Mouse (Mus musculus) hindbrain, embryonic 12.5 days (tissue): Measurements from ENCODE around the gene Henmt1. TPM values are rescaled to one million over a fixed set of nuclear protein-coding genes. Genes with fewer than 3 reads are reported as not detected.

Source experiments
- ATAC-seq: fragments of 200-750 bp; cut with Nextera tagmentation; 2 replicates; pipeline ENCODE4 v1.8.0; 2017; ENCODE audit warnings: moderate TSS enrichment; ENCODE audit not compliant: low FRiP score
- H3K27ac ChIP-seq: fragments of 300-500 bp; sonication (generic); 2 replicates; pipeline ENCODE4 v1.5.1; 2016; ENCODE audit warnings: mild to moderate bottlenecking
- H3K27me3 ChIP-seq: fragments of 300-500 bp; sonication (generic); 2 replicates; pipeline ENCODE4 v1.6.1; 2016; ENCODE audit warnings: mild to moderate bottlenecking
- H3K36me3 ChIP-seq: fragments of 300-500 bp; sonication (generic); 2 replicates; pipeline ENCODE4 v1.6.1; 2016; ENCODE audit warnings: mild to moderate bottlenecking
- H3K4me1 ChIP-seq: fragments of 300-500 bp; sonication (generic); 2 replicates; pipeline ENCODE4 v1.6.1; 2016
- H3K4me2 ChIP-seq: fragments of 300-500 bp; sonication (generic); replicated peaks from 2 replicates; pipeline ENCODE4 v1.6.1; 2016; ENCODE audit warnings: mild to moderate bottlenecking
- H3K4me3 ChIP-seq: fragments of 300-500 bp; sonication (generic); 2 replicates; pipeline ENCODE4 v1.5.1; 2016; ENCODE audit warnings: mild to moderate bottlenecking
- H3K9ac ChIP-seq: fragments of 300-500 bp; sonication (generic); 2 replicates; pipeline ENCODE4 v1.6.1; 2016; ENCODE audit warnings: mild to moderate bottlenecking, moderate library complexity
- H3K9me3 ChIP-seq: fragments of 300-500 bp; sonication (generic); replicated peaks from 2 replicates; pipeline ENCODE4 v1.6.1; 2016; ENCODE audit warnings: mild to moderate bottlenecking
- WGBS: fragments of 180-500 bp; shearing (Covaris S2); methylation state at CpG from one replicate; pipeline ENCODE4 v1.1.7; 2016; 5-methylcytosine and 5-hydroxymethylcytosine counted together
- polyA plus RNA-seq: library from polyadenylated mRNA; unstranded; fragments of >200 nt; fragmentation: Nextera tagmentation; extraction: Ambion mirVana; gene quantifications from 2 replicates; pipeline ENCODE4 v1.2.1, GENCODE M21; 2016

Henmt1 gene
- polyA plus RNA-seq, result 0.99 and 1.4 TPM in 2 replicates

- Histone ChIP-seq H3K36me3 (no peaks in the 10 kb centered on the region), H3K27me3 (no peaks in the 10 kb centered on the region), H3K4me1 (no peaks in the 10 kb centered on the region), H3K4me2 (peak within 1 kb of the TSS; percentile 53), H3K27ac (no peak within 1 kb of the TSS), H3K9ac (no peak within 1 kb of the TSS; the same call in 1 of the 2 replicates), H3K4me3 (peak within 1 kb of the TSS; percentile 25), H3K9me3 (no peaks in the 10 kb centered on the region)
- WGBS, result 81% methylated on average over 5 of the region's 5 CpGs
- no peak for ATAC-seq
Observed at GRCm38 (mm10) chr3:108939573-108939972, at the start of gene Henmt1. TSS of gene Henmt1 (plus strand) at chr3:108939873.

GRCm38 (mm10) chr3:108889908-108890307 lies 49.8 kb upstream of the Henmt1 start, which contains the start of gene Fndc7:
TSS of gene Fndc7 (minus strand) at chr3:108890008.
- ATAC-seq, result no peak
- no peaks in the 10 kb centered on the region for H3K9me3 ChIP-seq
- H3K27me3 ChIP-seq, result no peaks in the 10 kb centered on the region
- H3K36me3 ChIP-seq, result no peaks in the 10 kb centered on the region
- no peak within 1 kb of the TSS for H3K27ac ChIP-seq
- H3K9ac ChIP-seq, result no peak within 1 kb of the TSS
- no peak within 1 kb of the TSS for H3K4me3 ChIP-seq
- peaks cover 16% of the 10 kb centered on the region for H3K4me1 ChIP-seq
- 93% methylated on average over 1 of the region's 1 CpGs for whole genome bisulfite sequencing
- H3K4me2 ChIP-seq, result no peak within 1 kb of the TSS

GRCm38 (mm10) chr3:108892080-108892479 lies 47.6 kb upstream of the Henmt1 start:
- H3K27me3 ChIP-seq, result no peaks in the 10 kb centered on the region
- no peak overlapping the region for H3K4me3 ChIP-seq
- no peak overlapping the region; the same call in 1 of the 2 replicates for H3K9ac ChIP-seq
- H3K4me1 ChIP-seq, result peaks cover 4% of the 10 kb centered on the region; the same call in 1 of the 2 replicates
- no peak overlapping the region for H3K4me2 ChIP-seq
- no peak overlapping the region for H3K27ac ChIP-seq
- H3K36me3 ChIP-seq, result no peaks in the 10 kb centered on the region
- no peaks in the 10 kb centered on the region for H3K9me3 ChIP-seq
- no peak for ATAC-seq
- 87% methylated on average over 1 of the region's 1 CpGs for WGBS

- WGBS, result 71% methylated on average over 4 of the region's 4 CpGs
Observed at GRCm38 (mm10) chr3:108892914-108893313, 46.8 kb upstream of the Henmt1 start.

GRCm38 (mm10) chr3:108898640-108899039 lies 41.0 kb upstream of the Henmt1 start:
- ATAC-seq, result no peak
- H3K9ac ChIP-seq, result no peak overlapping the region
- H3K9me3 ChIP-seq, result no peaks in the 10 kb centered on the region; the same call in 1 of the 2 replicates
- no peak overlapping the region for H3K4me2 ChIP-seq
- H3K36me3 ChIP-seq, result peaks cover 16% of the 10 kb centered on the region
- no peak overlapping the region for H3K4me3 ChIP-seq
- H3K27ac ChIP-seq, result no peak overlapping the region
- 92% methylated on average over 4 of the region's 4 CpGs for WGBS
- H3K4me1 ChIP-seq, result no peaks in the 10 kb centered on the region
- no peaks in the 10 kb centered on the region for H3K27me3 ChIP-seq

More at GRCm38 (mm10) chr3:108892914-108893313, 46.8 kb upstream of the Henmt1 start:
- Histone ChIP-seq H3K9ac (no peak overlapping the region), H3K27me3 (no peaks in the 10 kb centered on the region), H3K27ac (no peak overlapping the region), H3K4me1 (no peaks in the 10 kb centered on the region), H3K4me2 (no peak overlapping the region), H3K4me3 (no peak overlapping the region), H3K36me3 (no peaks in the 10 kb centered on the region), H3K9me3 (no peaks in the 10 kb centered on the region)
- ATAC-seq, result no peak

- H3K9me3 ChIP-seq, result no peaks in the 10 kb centered on the region; the same call in 1 of the 2 replicates
- H3K27me3 ChIP-seq, result no peaks in the 10 kb centered on the region
- 89% methylated on average over 3 of the region's 3 CpGs for WGBS
- H3K36me3 ChIP-seq, result peaks cover 30% of the 10 kb centered on the region
- ATAC-seq, result no peak
- no peak overlapping the region for H3K27ac ChIP-seq
- no peak overlapping the region for H3K4me3 ChIP-seq
- H3K9ac ChIP-seq, result no peak overlapping the region
- no peaks in the 10 kb centered on the region for H3K4me1 ChIP-seq
- H3K4me2 ChIP-seq, result no peak overlapping the region
Observed at GRCm38 (mm10) chr3:108900147-108900546, 39.5 kb upstream of the Henmt1 start.

GRCm38 (mm10) chr3:108900681-108901080 lies 39.0 kb upstream of the Henmt1 start:
- H3K27me3 ChIP-seq, result no peaks in the 10 kb centered on the region
- H3K4me2 ChIP-seq, result no peak overlapping the region
- no peak overlapping the region for H3K9ac ChIP-seq
- H3K9me3 ChIP-seq, result no peaks in the 10 kb centered on the region; the same call in 1 of the 2 replicates
- WGBS, result 82% methylated on average over 5 of the region's 5 CpGs
- H3K4me1 ChIP-seq, result no peaks in the 10 kb centered on the region
- no peak for ATAC-seq
- no peak overlapping the region for H3K27ac ChIP-seq
- no peak overlapping the region for H3K4me3 ChIP-seq
- peaks cover 34% of the 10 kb centered on the region for H3K36me3 ChIP-seq

- Histone ChIP-seq H3K9ac (no peak overlapping the region), H3K27ac (no peak overlapping the region), H3K36me3 (peaks cover 38% of the 10 kb centered on the region), H3K27me3 (no peaks in the 10 kb centered on the region), H3K4me1 (no peaks in the 10 kb centered on the region), H3K4me3 (no peak overlapping the region), H3K4me2 (no peak overlapping the region), H3K9me3 (no peaks in the 10 kb centered on the region; the same call in 1 of the 2 replicates)
- WGBS, result 56% methylated on average over 2 of the region's 2 CpGs
- no peak for ATAC-seq
Observed at GRCm38 (mm10) chr3:108902038-108902437, 37.6 kb upstream of the Henmt1 start.

- WGBS, result 95% methylated on average over 6 of the region's 6 CpGs
- Histone ChIP-seq H3K9me3 (no peaks in the 10 kb centered on the region; the same call in 1 of the 2 replicates), H3K27me3 (no peaks in the 10 kb centered on the region), H3K4me1 (no peaks in the 10 kb centered on the region), H3K4me3 (no peak overlapping the region), H3K4me2 (no peak overlapping the region), H3K27ac (no peak overlapping the region), H3K9ac (no peak overlapping the region), H3K36me3 (peaks cover 46% of the 10 kb centered on the region)
- ATAC-seq, result no peak
Observed at GRCm38 (mm10) chr3:108902934-108903333, 36.7 kb upstream of the Henmt1 start.

GRCm38 (mm10) chr3:108910303-108911080 lies 29.2 kb upstream of the Henmt1 start:
- peak overlapping the region; percentile 96 for H3K27ac ChIP-seq
- peaks cover 17% of the 10 kb centered on the region for H3K36me3 ChIP-seq
- H3K4me1 ChIP-seq, result peaks cover 22% of the 10 kb centered on the region
- no peaks in the 10 kb centered on the region for H3K9me3 ChIP-seq
- under 1% methylated on average over 32 of the region's 32 CpGs for WGBS
- peak overlapping the region; percentile 88 for H3K4me3 ChIP-seq
- ATAC-seq, result no peak
- peak overlapping the region; percentile 94 for H3K4me2 ChIP-seq
- H3K27me3 ChIP-seq, result no peaks in the 10 kb centered on the region
- peak overlapping the region; percentile 90 for H3K9ac ChIP-seq

GRCm38 (mm10) chr3:108911081-108911547 lies 28.6 kb upstream of the Henmt1 start:
- ATAC-seq, result peak; percentile 91
- WGBS, result under 1% methylated on average over 40 of the region's 44 CpGs

GRCm38 (mm10) chr3:108911548-108912413 lies 27.9 kb upstream of the Henmt1 start, which contains the start of gene Prpf38b:
TSS of gene Prpf38b (minus strand) at chr3:108911727.
- Histone ChIP-seq H3K4me3 (peak within 1 kb of the TSS; percentile 88), H3K4me1 (peaks cover 22% of the 10 kb centered on the region), H3K27me3 (no peaks in the 10 kb centered on the region), H3K36me3 (peaks cover 13% of the 10 kb centered on the region), H3K4me2 (peak within 1 kb of the TSS; percentile 94), H3K9ac (peak within 1 kb of the TSS; percentile 90), H3K9me3 (no peaks in the 10 kb centered on the region), H3K27ac (peak within 1 kb of the TSS; percentile 96)
- ATAC-seq, result peak; percentile 99
- WGBS, result 1% methylated on average over 53 of the region's 53 CpGs

More at GRCm38 (mm10) chr3:108911081-108911547, 28.6 kb upstream of the Henmt1 start:
- Histone ChIP-seq H3K27ac (peak overlapping the region; percentile 96), H3K9ac (peak overlapping the region; percentile 90), H3K4me3 (peak overlapping the region; percentile 88), H3K27me3 (no peaks in the 10 kb centered on the region), H3K4me1 (peaks cover 22% of the 10 kb centered on the region), H3K36me3 (peaks cover 13% of the 10 kb centered on the region), H3K9me3 (no peaks in the 10 kb centered on the region), H3K4me2 (peak overlapping the region; percentile 94)
